Comparison of ENCODE assay signal across 8 mouse cellular contexts in genomic region chr17:91092421-91093041, GRCm38 (mm10). TPM values are rescaled to one million over a fixed set of nuclear protein-coding genes. Genes with fewer than 3 reads are reported as not detected.
DNase-seq lines count a peak whose midpoint lies in the region; ATAC-seq lines count a peak whose summit lies in the region.

No protein-coding gene starts in this region.

- peak; percentile 94 for ATAC-seq in forebrain, embryonic 15.5 days (replicated peaks)
- peak; percentile 94 for ATAC-seq in hindbrain, embryonic 13.5 days (ENCODE audit: low FRiP score)
- peak; percentile 95 for ATAC-seq in midbrain, embryonic 15.5 days (replicated peaks)

- peak overlapping the region; percentile 56 for H3K4me2 ChIP-seq in forebrain, embryonic 15.5 days (replicated peaks)
- H3K4me2 ChIP-seq in hindbrain, embryonic 13.5 days = peak overlapping the region; percentile 64
- H3K4me2 ChIP-seq in midbrain, embryonic 15.5 days = peak overlapping the region; percentile 64

- peaks cover 16% of the 10 kb centered on the region for H3K36me3 ChIP-seq in forebrain, embryonic 15.5 days
- H3K36me3 ChIP-seq in hindbrain, embryonic 13.5 days = peaks cover 18% of the 10 kb centered on the region
- H3K36me3 ChIP-seq in midbrain, embryonic 15.5 days (replicated peaks) = peaks cover 17% of the 10 kb centered on the region

- H3K4me3 ChIP-seq in forebrain, embryonic 15.5 days = peak overlapping the region; percentile 63
- peak overlapping the region; percentile 54 for H3K4me3 ChIP-seq in hindbrain, embryonic 13.5 days
- peak overlapping the region; percentile 57 for H3K4me3 ChIP-seq in midbrain, embryonic 15.5 days

- peak; percentile 56 for DNase-seq in WW6 (ENCODE audit: low read depth, low spot score)
- DNase-seq in cerebellum, adult 11-12 months = peak; percentile 92
- DNase-seq in left cerebral cortex, postnatal 4 days = peak; percentile 83
- peak; percentile 92 for DNase-seq in telencephalon, adult 2 months (ENCODE audit: low read depth, low spot score)
- DNase-seq in spleen, adult 18-20 months = no peak

- H3K9me3 ChIP-seq in forebrain, embryonic 15.5 days = peaks cover 9% of the 10 kb centered on the region; the same call in 1 of the 2 replicates
- peaks cover 12% of the 10 kb centered on the region for H3K9me3 ChIP-seq in hindbrain, embryonic 13.5 days
- peaks cover 9% of the 10 kb centered on the region; the same call in 1 of the 2 replicates for H3K9me3 ChIP-seq in midbrain, embryonic 15.5 days

- under 1% methylated on average over 21 of the region's 21 CpGs for WGBS in forebrain, embryonic 15.5 days
- WGBS in hindbrain, embryonic 13.5 days = 2% methylated on average over 20 of the region's 21 CpGs
- whole genome bisulfite sequencing in midbrain, embryonic 15.5 days = 0% methylated on average over 21 of the region's 21 CpGs

- H3K27ac ChIP-seq in forebrain, embryonic 15.5 days (replicated peaks) = peak overlapping the region; percentile 94
- H3K27ac ChIP-seq in hindbrain, embryonic 13.5 days = peak overlapping the region; percentile 96
- H3K27ac ChIP-seq in midbrain, embryonic 15.5 days = peak overlapping the region; percentile 94

- no peaks in the 10 kb centered on the region for H3K27me3 ChIP-seq in forebrain, embryonic 15.5 days
- no peaks in the 10 kb centered on the region for H3K27me3 ChIP-seq in hindbrain, embryonic 13.5 days
- H3K27me3 ChIP-seq in midbrain, embryonic 15.5 days (replicated peaks) = no peaks in the 10 kb centered on the region

- H3K9ac ChIP-seq in forebrain, embryonic 15.5 days (replicated peaks) = peak overlapping the region; percentile 68
- H3K9ac ChIP-seq in hindbrain, embryonic 13.5 days = peak overlapping the region; percentile 80
- peak overlapping the region; percentile 73 for H3K9ac ChIP-seq in midbrain, embryonic 15.5 days

- H3K4me1 ChIP-seq in forebrain, embryonic 15.5 days = 0 out of 2 replicates have a peak, but pooled peaks cover 4% of the 10 kb centered on the region
- peaks cover 24% of the 10 kb centered on the region for H3K4me1 ChIP-seq in hindbrain, embryonic 13.5 days (replicated peaks)
- H3K4me1 ChIP-seq in midbrain, embryonic 15.5 days = peaks cover 11% of the 10 kb centered on the region

- intact Hi-C loops in left cerebral cortex, postnatal 4 days (cut with DNase I) = loop anchor here (5.0 to 10.0 kb wide), 2 partner anchors 322 to 465 kb away; no protein-coding TSS in a partner anchor

RNA-seq across cellular contexts. Expression of gene Nrxn1, which starts 0.3 kb away (rescaled TPM):
- polyA plus RNA-seq in forebrain, embryonic 15.5 days (2015; fragmentation: Nextera tagmentation; extraction: Ambion mirVana) = 158 and 161 TPM in 2 replicates
- 142 and 143 TPM in 2 replicates for polyA plus RNA-seq in hindbrain, embryonic 13.5 days (2015; fragmentation: Nextera tagmentation; extraction: Ambion mirVana)
- total RNA-seq in left cerebral cortex, postnatal 4 days (2021) = 100 to 1,000 TPM; 630 to 637 TPM
- 210 and 212 TPM in 2 replicates for polyA plus RNA-seq in midbrain, embryonic 15.5 days (2015; fragmentation: Nextera tagmentation; extraction: Ambion mirVana)

Comparison
In these comparisons a context has a peak if more than half of its experiments do, and no peak if none do; other contexts are left out.
1. DNase-seq: peak in WW6 (single experiment), cerebellum, adult 11-12 months (single experiment), left cerebral cortex, postnatal 4 days (single experiment) and telencephalon, adult 2 months (single experiment); none in spleen, adult 18-20 months (0 of 2).
2. Peak in every context shown above with its lines, with median percentiles within 50 percentile points of each other: ATAC-seq, H3K27ac ChIP-seq, H3K4me2 ChIP-seq, H3K4me3 ChIP-seq and H3K9ac ChIP-seq.